ENCODE assay signal across 8 mouse cellular contexts in the genomic region with DNA sequence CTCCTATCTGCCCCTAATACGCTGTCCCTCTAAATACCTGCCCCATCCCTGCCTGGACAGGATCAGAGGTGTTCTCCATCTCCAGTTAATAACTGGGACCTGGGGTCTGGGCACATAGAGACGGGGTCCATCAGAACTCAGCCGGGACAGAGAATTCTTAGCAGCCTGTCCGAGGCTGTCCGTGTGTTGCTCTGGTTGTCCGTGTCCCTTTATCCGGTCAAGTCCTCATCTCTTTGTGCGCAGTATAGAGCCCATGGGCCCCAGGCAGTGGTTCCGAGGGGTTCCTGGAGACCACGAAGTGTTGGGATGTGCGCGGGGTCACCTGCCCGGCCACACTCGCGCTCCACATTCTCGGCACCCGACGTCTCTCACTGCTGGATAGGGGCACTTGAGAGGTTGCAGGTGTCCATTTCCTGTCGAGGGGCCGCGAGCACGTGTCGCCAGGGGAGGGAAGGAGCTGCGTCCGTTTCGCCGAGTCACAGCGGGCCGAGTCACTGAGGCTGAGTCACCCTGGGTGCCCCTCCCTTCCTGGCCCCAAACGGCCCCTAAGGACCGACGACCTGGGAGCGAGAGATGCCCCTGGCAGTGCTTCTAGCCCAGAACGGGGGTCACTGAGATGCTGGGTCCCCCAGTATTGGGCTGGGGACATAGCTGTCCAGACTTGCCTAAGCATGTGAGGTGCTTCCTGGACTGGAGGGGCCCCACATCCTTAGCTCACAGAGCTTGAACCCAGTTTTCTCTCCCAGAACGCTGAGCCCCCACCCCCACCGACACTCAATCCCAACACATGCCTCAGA. TPM values are rescaled to one million over a fixed set of nuclear protein-coding genes. Genes with fewer than 3 reads are reported as not detected.
A peak's percentile ranks its signal among the peaks of the same experiment; 100 is the strongest.
DNase-seq lines count a peak whose midpoint lies in the region; ATAC-seq and TF ChIP-seq lines count a peak whose summit lies in the region.

No protein-coding gene starts in this region.

- no peak overlapping the region for H3K27ac ChIP-seq in kidney, embryonic 15.5 days
- no peak overlapping the region for H3K27ac ChIP-seq in liver, embryonic 14.5 days

- H3K4me2 ChIP-seq in kidney, embryonic 15.5 days, result peak overlapping the region; percentile 98
- H3K4me2 ChIP-seq in liver, embryonic 14.5 days (ENCODE audit: low read depth), result peak overlapping the region; percentile 80

- H3K9me3 ChIP-seq in kidney, embryonic 15.5 days (replicated peaks), result no peaks in the 10 kb centered on the region
- H3K9me3 ChIP-seq in liver, embryonic 14.5 days (ENCODE audit: control insufficient read depth, low read length), result no peaks in the 10 kb centered on the region

- peaks cover 59% of the 10 kb centered on the region for H3K27me3 ChIP-seq in kidney, embryonic 15.5 days
- H3K27me3 ChIP-seq in liver, embryonic 14.5 days (ENCODE audit: control insufficient read depth, insufficient read depth, low read length), result peaks cover 41% of the 10 kb centered on the region
- no peaks in the 10 kb centered on the region for H3K27me3 ChIP-seq in splenic B cell, adult 2 months (ENCODE audit: control insufficient read depth, insufficient read depth, low read length, poor library complexity, severe bottlenecking)

- no peak for DNase-seq in kidney, adult 18-20 months
- peak; percentile 71 for DNase-seq in NIH3T3 (ENCODE audit: low read depth)
- DNase-seq in forelimb bud, embryonic 11.5 days (ENCODE audit: low read depth, low spot score), result peak; percentile 12
- DNase-seq in liver, embryonic 14.5 days (ENCODE audit: low read depth in 3 of 3, low spot score in 3 of 3), result no peak
- peak; percentile 49 for DNase-seq in splenic B cell, adult 2 months (ENCODE audit: low read depth, low spot score)
- no peak for DNase-seq in right cerebral cortex, adult 2 months (ENCODE audit: low spot score in 2 of 2)
- no peak for DNase-seq in thymus, postnatal 14 days

- TF ChIP-seq CTCF in liver, embryonic 14.5 days (IDR thresholded peaks at IDR 0.05; ENCODE audit: low read depth), result no peak

- TF ChIP-seq EP300 in liver, embryonic 14.5 days (IDR thresholded peaks at IDR 0.05; ENCODE audit: low read depth), result no peak

- 0 out of 2 replicates have a peak, but pooled peaks have one; percentile 20 for ATAC-seq in kidney, embryonic 15.5 days (replicated peaks; ENCODE audit: low FRiP score)
- ATAC-seq in liver, embryonic 14.5 days (ENCODE audit: insufficient read depth), result peak; percentile 69

- peaks cover under 1% of the 10 kb centered on the region; the same call in 1 of the 2 replicates for H3K36me3 ChIP-seq in kidney, embryonic 15.5 days
- H3K36me3 ChIP-seq in liver, embryonic 14.5 days (replicated peaks; ENCODE audit: control insufficient read depth, insufficient read depth, low read depth), result no peaks in the 10 kb centered on the region
- no peaks in the 10 kb centered on the region for H3K36me3 ChIP-seq in splenic B cell, adult 2 months (ENCODE audit: control insufficient read depth, insufficient read depth, low read length, poor library complexity, severe bottlenecking)

- H3K9ac ChIP-seq in kidney, embryonic 15.5 days, result peak overlapping the region; percentile 40; the same call in 1 of the 2 replicates
- H3K9ac ChIP-seq in liver, embryonic 14.5 days (replicated peaks), result no peak overlapping the region

- WGBS in kidney, embryonic 15.5 days, result 5% methylated on average over 36 of the region's 36 CpGs
- WGBS in liver, embryonic 14.5 days (ENCODE audit: insufficient replicate concordance), result 3% methylated on average over 36 of the region's 36 CpGs

- peak overlapping the region; percentile 58 for H3K4me3 ChIP-seq in kidney, embryonic 15.5 days (replicated peaks)
- H3K4me3 ChIP-seq in liver, embryonic 14.5 days (ENCODE audit: insufficient read depth in 1 of 2, low read depth in 2 of 2, low read length in 2 of 2), result peak overlapping the region in 1 of 2 experiments; percentile 59; a peak in 2 of 4 replicates

- peaks cover 28% of the 10 kb centered on the region for H3K4me1 ChIP-seq in kidney, embryonic 15.5 days
- H3K4me1 ChIP-seq in liver, embryonic 14.5 days (replicated peaks; ENCODE audit: control insufficient read depth in 2 of 2, insufficient read depth in 2 of 2, low read length in 1 of 2), result peaks cover 5 to 11% of the 10 kb centered on the region in 2 experiments

RNA-seq across cellular contexts. Expression of a gene that starts 1.2 kb away (rescaled TPM):
- polyA plus RNA-seq in kidney, embryonic 15.5 days (2015; fragmentation: Nextera tagmentation; extraction: Ambion mirVana), result 0.39 TPM in 1 of 2 replicates, not detected in the other
- polyA plus RNA-seq in liver, embryonic 14.5 days (2012; rRNA removed), result 0.02 TPM in 1 of 2 replicates, not detected in the other
- polyA plus RNA-seq in liver, embryonic 14.5 days (2014; fragmentation: Nextera tagmentation; extraction: Ambion mirVana), result not detected in 2 replicates

RNA-seq across cellular contexts. Expression of a gene that starts 9.1 kb away (rescaled TPM):
- 10.1 and 11.3 TPM in 2 replicates for polyA plus RNA-seq in kidney, embryonic 15.5 days (2015; fragmentation: Nextera tagmentation; extraction: Ambion mirVana)
- 1.00 and 1.4 TPM in 2 replicates for polyA plus RNA-seq in liver, embryonic 14.5 days (2012; rRNA removed)
- polyA plus RNA-seq in liver, embryonic 14.5 days (2014; fragmentation: Nextera tagmentation; extraction: Ambion mirVana), result 1.0 and 1.2 TPM in 2 replicates

RNA-seq across cellular contexts. Expression of a gene that starts 11.9 kb away (rescaled TPM):
- 119 and 128 TPM in 2 replicates for polyA plus RNA-seq in kidney, embryonic 15.5 days (2015; fragmentation: Nextera tagmentation; extraction: Ambion mirVana)
- polyA plus RNA-seq in liver, embryonic 14.5 days (2012; rRNA removed), result 19.1 and 22.9 TPM in 2 replicates
- polyA plus RNA-seq in liver, embryonic 14.5 days (2014; fragmentation: Nextera tagmentation; extraction: Ambion mirVana), result 20.8 and 30.6 TPM in 2 replicates

RNA-seq across cellular contexts. Expression of a gene that starts 19.8 kb away (rescaled TPM):
- 1.1 and 1.5 TPM in 2 replicates for polyA plus RNA-seq in kidney, embryonic 15.5 days (2015; fragmentation: Nextera tagmentation; extraction: Ambion mirVana)
- polyA plus RNA-seq in liver, embryonic 14.5 days (2012; rRNA removed), result 0.27 and 0.37 TPM in 2 replicates
- 0.21 and 0.25 TPM in 2 replicates for polyA plus RNA-seq in liver, embryonic 14.5 days (2014; fragmentation: Nextera tagmentation; extraction: Ambion mirVana)

RNA-seq across cellular contexts. Expression of a gene that starts 23.6 kb away (rescaled TPM):
- polyA plus RNA-seq in kidney, embryonic 15.5 days (2015; fragmentation: Nextera tagmentation; extraction: Ambion mirVana), result 54.2 and 59.0 TPM in 2 replicates
- polyA plus RNA-seq in liver, embryonic 14.5 days (2012; rRNA removed), result 16.7 and 19.9 TPM in 2 replicates
- 10.7 and 11.9 TPM in 2 replicates for polyA plus RNA-seq in liver, embryonic 14.5 days (2014; fragmentation: Nextera tagmentation; extraction: Ambion mirVana)

Comparison
In these comparisons a context has a peak if more than half of its experiments do, and no peak if none do; other contexts are left out.
1. DNase-seq: peak in NIH3T3 (single experiment), forelimb bud, embryonic 11.5 days (single experiment) and splenic B cell, adult 2 months (single experiment); none in kidney, adult 18-20 months (single experiment), liver, embryonic 14.5 days (0 of 3), right cerebral cortex, adult 2 months (0 of 2) and thymus, postnatal 14 days (single experiment).